Mouse (Mus musculus): Measurements from ENCODE around the gene Olfr955.

Olfr955 gene

GRCm38 (mm10) chr9:39471844-39472243, at the start of gene Olfr955:
Gene Olfr955, minus strand, starts transcription at chr9:39471944.
- DNase-seq (ENCODE audit: low spot score): no peak

- no peak for DNase-seq (ENCODE audit: low spot score)
These were observed 46.9 kb upstream of the Olfr955 start for GRCm38 (mm10) chr9:39518595-39518994.

- DNase-seq (ENCODE audit: low spot score): no peak
These were observed 43.8 kb upstream of the Olfr955 start, which contains the start of gene Olfr957 for GRCm38 (mm10) chr9:39515531-39515930. Gene Olfr957, minus strand, starts transcription at chr9:39515809.

- DNase-seq (ENCODE audit: low spot score): no peak
These were observed 37.7 kb upstream of the Olfr955 start for GRCm38 (mm10) chr9:39509412-39509811.

GRCm38 (mm10) chr9:39508998-39509397, 37.3 kb upstream of the Olfr955 start:
- peak; percentile 68 for DNase-seq (ENCODE audit: low spot score)

GRCm38 (mm10) chr9:39493895-39494294, 22.2 kb upstream of the Olfr955 start, which contains the start of gene Olfr44:
Gene Olfr44, minus strand, starts transcription at chr9:39493995.
- DNase-seq (ENCODE audit: low spot score): no peak

- DNase-seq (ENCODE audit: low spot score): no peak
These were observed 15.3 kb downstream of the Olfr955 start, which contains the start of gene Olfr954 for GRCm38 (mm10) chr9:39456401-39456800. Gene Olfr954, plus strand, starts transcription at chr9:39456701.

GRCm38 (mm10) chr9:39427048-39427447, 44.7 kb downstream of the Olfr955 start, which contains the start of gene Olfr952:
Gene Olfr952, minus strand, starts transcription at chr9:39427148.
- no peak for DNase-seq (ENCODE audit: low spot score)

Data from testis, postnatal 10 days (tissue).